Mouse (Mus musculus): ENCODE measurements at regions not wholly inside any gene's neighbourhood (a gene's known extent, or its start where the extent isn't known, plus 50 kb on each side); places are given as distances from the start of the nearest gene placed in this dataset.

GRCm38 (mm10) chr7:54734039-54734438 is 101.3 kb upstream of the Luzp2 start:
- DNase-seq (ENCODE audit: low spot score): peak; percentile 66

GRCm38 (mm10) chr7:54734861-54735260 is 100.4 kb upstream of the Luzp2 start:
- peak; percentile 5 for DNase-seq (ENCODE audit: low spot score)

GRCm38 (mm10) chr7:54767341-54767740 is 68.0 kb upstream of the Luzp2 start:
- DNase-seq (ENCODE audit: low spot score): no peak

GRCm38 (mm10) chr7:54768683-54769082 is 66.6 kb upstream of the Luzp2 start:
- DNase-seq (ENCODE audit: low spot score): no peak

- DNase-seq (ENCODE audit: low spot score): no peak
Measured at GRCm38 (mm10) chr7:54781939-54782520, 53.3 kb upstream of the Luzp2 start.

- no peak for DNase-seq (ENCODE audit: low spot score)
Measured at GRCm38 (mm10) chr7:54782604-54783003, 52.7 kb upstream of the Luzp2 start.

- DNase-seq (ENCODE audit: low spot score): no peak
Measured at GRCm38 (mm10) chr7:54783550-54784529, 51.5 kb upstream of the Luzp2 start.
